Mouse (Mus musculus) mesoderm, embryonic 11.5 days (tissue): ENCODE data around the gene Mettl8.

Experiments
- DNase-seq: peaks from one replicate; pipeline ENCODE4 v3.0.0-alpha.2; 2012; ENCODE audit warnings: low read depth, low spot score

The Mettl8 gene

GRCm38 (mm10) chr2:70932965-70933364, 122.4 kb downstream of the Mettl8 start:
- no peak for DNase-seq

- no peak for DNase-seq
Observed at GRCm38 (mm10) chr2:70930631-70931288, 124.6 kb downstream of the Mettl8 start.

GRCm38 (mm10) chr2:70929714-70930113, 125.7 kb downstream of the Mettl8 start:
- no peak for DNase-seq

GRCm38 (mm10) chr2:70924049-70924448, 131.3 kb downstream of the Mettl8 start:
- no peak for DNase-seq

GRCm38 (mm10) chr2:70922814-70923213, 132.6 kb downstream of the Mettl8 start:
- DNase-seq: no peak

GRCm38 (mm10) chr2:70920937-70921596, 134.3 kb downstream of the Mettl8 start:
- DNase-seq: no peak

GRCm38 (mm10) chr2:70919913-70920522, 135.4 kb downstream of the Mettl8 start:
- no peak for DNase-seq

GRCm38 (mm10) chr2:70918516-70918915, 136.9 kb downstream of the Mettl8 start:
- DNase-seq: no peak
